Mouse (Mus musculus): ENCODE data around the gene Galm.

Gene Galm

GRCm38 (mm10) chr17:80127331-80128251 is at the start of gene Galm:
Galm (plus strand) TSS chr17:80127471.
- in situ Hi-C loops (cut with MboI, MseI), result no loop called here

GRCm38 (mm10) chr17:80078726-80079125 is 48.5 kb upstream of the Galm start:
- in situ Hi-C loops (cut with MboI, MseI), result no loop called here

- in situ Hi-C loops (cut with MboI, MseI), result loop anchor here (5.0 kb wide), 1 partner anchor 39 kb away; no protein-coding TSS in a partner anchor
Observed at GRCm38 (mm10) chr17:80083223-80083622, 44.0 kb upstream of the Galm start.

GRCm38 (mm10) chr17:80084424-80084823 is 42.8 kb upstream of the Galm start:
- in situ Hi-C loops (cut with MboI, MseI), result loop anchor here (5.0 kb wide), 1 partner anchor 38 kb away; no protein-coding TSS in a partner anchor

GRCm38 (mm10) chr17:80086591-80086990 is 40.7 kb upstream of the Galm start:
- in situ Hi-C loops (cut with MboI, MseI), result no loop called here

- in situ Hi-C loops (cut with MboI, MseI), result no loop called here
Observed at GRCm38 (mm10) chr17:80088168-80088567, 39.1 kb upstream of the Galm start.

- in situ Hi-C loops (cut with MboI, MseI), result no loop called here
Observed at GRCm38 (mm10) chr17:80090551-80090950, 36.7 kb upstream of the Galm start.

GRCm38 (mm10) chr17:80091879-80092549 is 35.3 kb upstream of the Galm start:
- in situ Hi-C loops (cut with MboI, MseI), result no loop called here

- in situ Hi-C loops (cut with MboI, MseI), result no loop called here
Observed at GRCm38 (mm10) chr17:80095254-80095899, 31.9 kb upstream of the Galm start.

GRCm38 (mm10) chr17:80096043-80096719 is 31.1 kb upstream of the Galm start:
- in situ Hi-C loops (cut with MboI, MseI), result no loop called here

- in situ Hi-C loops (cut with MboI, MseI), result no loop called here
Observed at GRCm38 (mm10) chr17:80096720-80097114, 30.6 kb upstream of the Galm start.

- in situ Hi-C loops (cut with MboI, MseI), result no loop called here
Observed at GRCm38 (mm10) chr17:80097221-80097620, 30.1 kb upstream of the Galm start.

GRCm38 (mm10) chr17:80099823-80100222 is 27.4 kb upstream of the Galm start:
- in situ Hi-C loops (cut with MboI, MseI), result no loop called here

- in situ Hi-C loops (cut with MboI, MseI), result no loop called here
Observed at GRCm38 (mm10) chr17:80105348-80105978, 21.8 kb upstream of the Galm start.

GRCm38 (mm10) chr17:80112665-80113305 is 14.5 kb upstream of the Galm start:
- in situ Hi-C loops (cut with MboI, MseI), result loop anchor here (10.0 kb wide), 1 partner anchor 48 kb away; the partner anchor contains the start of gene Hnrnpll

GRCm38 (mm10) chr17:80113468-80113867 is 13.8 kb upstream of the Galm start:
- in situ Hi-C loops (cut with MboI, MseI), result loop anchor here (10.0 kb wide), 1 partner anchor 49 kb away; the partner anchor contains the start of gene Hnrnpll

- in situ Hi-C loops (cut with MboI, MseI), result loop anchor here (5.0 kb wide), 1 partner anchor 38 kb away; no protein-coding TSS in a partner anchor
Observed at GRCm38 (mm10) chr17:80120396-80120795, 6.9 kb upstream of the Galm start.

- in situ Hi-C loops (cut with MboI, MseI), result loop anchor here (5.0 kb wide), 1 partner anchor 40 kb away; no protein-coding TSS in a partner anchor
Observed at GRCm38 (mm10) chr17:80121833-80122232, 5.4 kb upstream of the Galm start.

GRCm38 (mm10) chr17:80124985-80125750 is 2.1 kb upstream of the Galm start:
- in situ Hi-C loops (cut with MboI, MseI), result loop anchor here (5.0 kb wide), 1 partner anchor 43 kb away; no protein-coding TSS in a partner anchor

All from T-helper 2 cell (primary cell).